Mouse (Mus musculus) midbrain, embryonic 14.5 days (tissue): ENCODE measurements around the gene Zfp39. TPM values are rescaled to one million over a fixed set of nuclear protein-coding genes. Genes with fewer than 3 reads are reported as not detected.

Source experiments
- polyA plus RNA-seq: library from polyadenylated mRNA; unstranded; fragments of >200 nt; fragmentation: Nextera tagmentation; extraction: Ambion mirVana; gene quantifications from 2 replicates; pipeline ENCODE4 v1.2.1, GENCODE M21; 2014

Gene Zfp39
- polyA plus RNA-seq, 1 experiment from 2014 or later: 9.1 TPM

Other genes starting within 250 kb of the Zfp39 start
- not detected in 2 replicates for gene Olfr322, start 245.4 kb downstream of the Zfp39 start, polyA plus RNA-seq
- not detected in 2 replicates for gene Olfr320, start 223.1 kb downstream of the Zfp39 start, polyA plus RNA-seq
- gene Olfr319, start 205.1 kb downstream of the Zfp39 start, polyA plus RNA-seq: not detected in 2 replicates
- not detected in 2 replicates for gene Olfr318, start 180.2 kb downstream of the Zfp39 start, polyA plus RNA-seq
- gene Olfr317, start 165.0 kb downstream of the Zfp39 start, polyA plus RNA-seq: 0.19 and 0.25 TPM in 2 replicates
- gene Olfr316, start 151.5 kb downstream of the Zfp39 start, polyA plus RNA-seq: not detected in 2 replicates
- gene Olfr315, start 131.0 kb downstream of the Zfp39 start, polyA plus RNA-seq: not detected in 2 replicates
- gene Olfr314, start 121.3 kb downstream of the Zfp39 start, polyA plus RNA-seq: not detected in 2 replicates
- 6.6 and 11.4 TPM in 2 replicates for gene Fam183b, start 102.3 kb downstream of the Zfp39 start, polyA plus RNA-seq
- not detected in 2 replicates for gene Olfr313, start 89.2 kb downstream of the Zfp39 start, polyA plus RNA-seq
- not detected in 2 replicates for gene Olfr312, start 75.0 kb downstream of the Zfp39 start, polyA plus RNA-seq
- gene Olfr311, start 65.0 kb downstream of the Zfp39 start, polyA plus RNA-seq: not detected in 2 replicates
- 23.7 and 26.8 TPM in 2 replicates for gene Gm12258, start 57.1 kb downstream of the Zfp39 start, polyA plus RNA-seq
- 9.1 and 14.4 TPM in 2 replicates for gene 2810021J22Rik, start 37.0 kb downstream of the Zfp39 start, polyA plus RNA-seq
- 0.09 TPM in 1 of 2 replicates, not detected in the other for gene Btnl10, start 13.7 kb upstream of the Zfp39 start, polyA plus RNA-seq
- gene Rnf187, start 34.7 kb upstream of the Zfp39 start, polyA plus RNA-seq: 641 and 678 TPM in 2 replicates
- gene Hist3h2ba, start 44.7 kb upstream of the Zfp39 start, polyA plus RNA-seq: 239 and 784 TPM in 2 replicates
- 129 and 130 TPM in 2 replicates for gene Hist3h2a, start 50.5 kb upstream of the Zfp39 start, polyA plus RNA-seq
- 1.1 and 1.3 TPM in 2 replicates for gene Trim17, start 50.5 kb upstream of the Zfp39 start, polyA plus RNA-seq
- gene Trim11, start 73.9 kb upstream of the Zfp39 start, polyA plus RNA-seq: 18.6 and 20.8 TPM in 2 replicates
- gene Obscn, start 232.2 kb upstream of the Zfp39 start, polyA plus RNA-seq: 0.37 and 0.43 TPM in 2 replicates